22 mouse cellular contexts compared by ENCODE assay signal in genomic region chr14:55834808-55835533, GRCm38 (mm10). TPM values are rescaled to one million over a fixed set of nuclear protein-coding genes. Genes with fewer than 3 reads are reported as not detected.
A peak's percentile ranks its signal among the peaks of the same experiment; 100 is the strongest.
DNase-seq lines count a peak whose midpoint lies in the region; ATAC-seq lines count a peak whose summit lies in the region.
"Had no signal": no experiment of that assay in that cellular context is flagged by ENCODE, and none has a peak within 500 bp of the region (broad histone marks: within the 10 kb centered on the region; RNA-seq: fewer than 3 reads in every experiment).

No protein-coding gene starts in this region.

- H3K4me1 ChIP-seq in lung, embryonic 16.5 days (replicated peaks; ENCODE audit: control insufficient read depth, insufficient read depth, low read length) = peaks cover 10% of the 10 kb centered on the region
- peaks cover 18% of the 10 kb centered on the region for H3K4me1 ChIP-seq in embryonic facial prominence, embryonic 14.5 days (ENCODE audit: control insufficient read depth, insufficient read depth, low read length)

- H3K36me3 ChIP-seq in lung, embryonic 16.5 days (ENCODE audit: control insufficient read depth, insufficient read depth, low read length) = peaks cover 10% of the 10 kb centered on the region; the same call in 1 of the 2 replicates
- peaks cover 44% of the 10 kb centered on the region for H3K36me3 ChIP-seq in embryonic facial prominence, embryonic 14.5 days (ENCODE audit: control insufficient read depth, insufficient read depth, low read length)
- H3K36me3 ChIP-seq: heart, embryonic 15.5 days had no signal

- H3K27ac ChIP-seq in lung, embryonic 16.5 days (ENCODE audit: low read length) = no peak overlapping the region
- no peak overlapping the region for H3K27ac ChIP-seq in embryonic facial prominence, embryonic 14.5 days (replicated peaks; ENCODE audit: low read depth, low read length)
- H3K27ac ChIP-seq: heart, embryonic 15.5 days; hindbrain, postnatal 0 days had no signal

- H3K9ac ChIP-seq in lung, embryonic 16.5 days (ENCODE audit: low read length) = no peak overlapping the region
- H3K9ac ChIP-seq in embryonic facial prominence, embryonic 14.5 days (ENCODE audit: low read depth, low read length) = no peak overlapping the region
- H3K9ac ChIP-seq: heart, embryonic 15.5 days had no signal

- H3K27me3 ChIP-seq in lung, embryonic 16.5 days (ENCODE audit: control insufficient read depth, insufficient read depth, low read depth, low read length) = no peaks in the 10 kb centered on the region
- H3K27me3 ChIP-seq in embryonic facial prominence, embryonic 14.5 days (replicated peaks; ENCODE audit: control insufficient read depth, insufficient read depth, low read length) = no peaks in the 10 kb centered on the region

- no peak for DNase-seq in lung, postnatal 4 days
- DNase-seq in R1 (ENCODE audit: low read depth, low spot score) = peak; percentile 89
- DNase-seq in embryonic facial prominence, embryonic 14.5 days (ENCODE audit: low spot score) = no peak
- DNase-seq in natural killer cell, adult 2 months (ENCODE audit: low spot score in 2 of 2) = no peak
- DNase-seq in right cerebral cortex, postnatal 25 days = no peak
- DNase-seq: cerebellum, adult 18-20 months; cerebellum, postnatal 36 days; heart, postnatal 4 days; layer of hippocampus, postnatal 36 days; liver; midbrain, embryonic 14.5 days; retina, postnatal 1 day had no signal

- H3K4me2 ChIP-seq in lung, embryonic 16.5 days (ENCODE audit: low read depth, low read length) = no peak overlapping the region
- H3K4me2 ChIP-seq in embryonic facial prominence, embryonic 14.5 days (ENCODE audit: low read depth, low read length) = no peak overlapping the region
- H3K4me2 ChIP-seq: heart, embryonic 15.5 days had no signal

- no peak overlapping the region for H3K4me3 ChIP-seq in lung, embryonic 16.5 days (ENCODE audit: low read length)
- H3K4me3 ChIP-seq in embryonic facial prominence, embryonic 14.5 days (ENCODE audit: low read depth, low read length) = no peak overlapping the region
- H3K4me3 ChIP-seq: heart, embryonic 15.5 days had no signal

- WGBS in lung, embryonic 16.5 days = 74% methylated on average over 5 of the region's 5 CpGs
- 51% methylated on average over 5 of the region's 5 CpGs for WGBS in embryonic facial prominence, embryonic 14.5 days

- H3K9me3 ChIP-seq in lung, embryonic 16.5 days (ENCODE audit: control insufficient read depth, low read length) = no peaks in the 10 kb centered on the region
- no peaks in the 10 kb centered on the region for H3K9me3 ChIP-seq in embryonic facial prominence, embryonic 14.5 days (ENCODE audit: control insufficient read depth, low read length)
- H3K9me3 ChIP-seq: heart, embryonic 15.5 days had no signal

- ATAC-seq in lung, embryonic 16.5 days (ENCODE audit: low read depth) = peak; percentile 10; the same call in 1 of the 2 replicates
- ATAC-seq in embryonic facial prominence, embryonic 14.5 days (ENCODE audit: low read depth) = 0 out of 2 replicates have a peak, but pooled peaks have one; percentile 1
- no peak for ATAC-seq in megakaryocyte-erythroid progenitor cell, adult 5-6 weeks (replicated peaks; ENCODE audit: low FRiP score, low TSS enrichment, poor library complexity, severe bottlenecking)
- ATAC-seq: forebrain, embryonic 16.5 days; hindbrain, postnatal 0 days; intestine, postnatal 0 days had no signal

RNA-seq across cellular contexts. Expression of gene Nfatc4, which starts 12.0 kb away (rescaled TPM):
- 48.2 and 48.5 TPM in 2 replicates for polyA plus RNA-seq in lung, embryonic 16.5 days (2015; fragmentation: Nextera tagmentation; extraction: Ambion mirVana)
- polyA plus RNA-seq in embryonic facial prominence, embryonic 14.5 days (2014; fragmentation: Nextera tagmentation; extraction: Ambion mirVana) = 56.5 and 74.7 TPM in 2 replicates
- total RNA-seq in megakaryocyte-erythroid progenitor cell, adult 5-6 weeks (2014; fragmentation: Nextera tagmentation) = not detected in 2 replicates
- total RNA-seq in megakaryocyte-erythroid progenitor cell, adult 5-6 weeks (2017) = not detected in 2 replicates
- total RNA-seq: megakaryocyte progenitor cell, adult 5-6 weeks; neutrophil, adult 5-6 weeks had no signal

RNA-seq across cellular contexts. Expression of gene Nynrin, which starts 18.8 kb away (rescaled TPM):
- 16.9 and 18.8 TPM in 2 replicates for polyA plus RNA-seq in lung, embryonic 16.5 days (2015; fragmentation: Nextera tagmentation; extraction: Ambion mirVana)
- 15.6 and 19.5 TPM in 2 replicates for polyA plus RNA-seq in embryonic facial prominence, embryonic 14.5 days (2014; fragmentation: Nextera tagmentation; extraction: Ambion mirVana)
- 1.9 and 2.7 TPM in 2 replicates for total RNA-seq in megakaryocyte-erythroid progenitor cell, adult 5-6 weeks (2014; fragmentation: Nextera tagmentation)
- total RNA-seq in megakaryocyte-erythroid progenitor cell, adult 5-6 weeks (2017) = 1.2 and 2.0 TPM in 2 replicates
- total RNA-seq: MEL had no signal

RNA-seq across cellular contexts. Expression of gene Ripk3, which starts 46.3 kb away (rescaled TPM):
- 38.9 and 40.8 TPM in 2 replicates for polyA plus RNA-seq in lung, embryonic 16.5 days (2015; fragmentation: Nextera tagmentation; extraction: Ambion mirVana)
- 32.0 and 35.3 TPM in 2 replicates for polyA plus RNA-seq in embryonic facial prominence, embryonic 14.5 days (2014; fragmentation: Nextera tagmentation; extraction: Ambion mirVana)
- 55.7 and 87.0 TPM in 2 replicates for total RNA-seq in megakaryocyte-erythroid progenitor cell, adult 5-6 weeks (2014; fragmentation: Nextera tagmentation)
- 8.9 and 23.1 TPM in 2 replicates for total RNA-seq in megakaryocyte-erythroid progenitor cell, adult 5-6 weeks (2017)

RNA-seq across cellular contexts. Expression of gene Cbln3, which starts 49.2 kb away (rescaled TPM):
- 1.1 and 1.2 TPM in 2 replicates for polyA plus RNA-seq in lung, embryonic 16.5 days (2015; fragmentation: Nextera tagmentation; extraction: Ambion mirVana)
- 0.25 and 0.50 TPM in 2 replicates for polyA plus RNA-seq in embryonic facial prominence, embryonic 14.5 days (2014; fragmentation: Nextera tagmentation; extraction: Ambion mirVana)
- total RNA-seq in megakaryocyte-erythroid progenitor cell, adult 5-6 weeks (2014; fragmentation: Nextera tagmentation) = not detected in 2 replicates
- not detected in 2 replicates for total RNA-seq in megakaryocyte-erythroid progenitor cell, adult 5-6 weeks (2017)
- total RNA-seq: adrenal gland, adult 18-20 months; megakaryocyte progenitor cell, adult 5-6 weeks; MEL; neutrophil, adult 5-6 weeks had no signal

RNA-seq across cellular contexts. Expression of gene Khnyn, which starts 49.8 kb away (rescaled TPM):
- polyA plus RNA-seq in lung, embryonic 16.5 days (2015; fragmentation: Nextera tagmentation; extraction: Ambion mirVana) = 17.8 and 19.5 TPM in 2 replicates
- 9.1 and 9.7 TPM in 2 replicates for polyA plus RNA-seq in embryonic facial prominence, embryonic 14.5 days (2014; fragmentation: Nextera tagmentation; extraction: Ambion mirVana)
- total RNA-seq in megakaryocyte-erythroid progenitor cell, adult 5-6 weeks (2014; fragmentation: Nextera tagmentation) = 10.9 and 12.1 TPM in 2 replicates
- 8.7 and 16.3 TPM in 2 replicates for total RNA-seq in megakaryocyte-erythroid progenitor cell, adult 5-6 weeks (2017)
